Mouse (Mus musculus) liver, postnatal 0 days (tissue): ENCODE measurements at regions not wholly inside any gene's neighbourhood (a gene's known extent, or its start where the extent isn't known, plus 50 kb on each side); places are given as distances from the start of the nearest gene placed in this dataset.

Source experiments
- CTCF ChIP-seq: sonication (generic); IDR thresholded peaks from 2 replicates; pipeline ENCODE4 v1.5.1; 2016; ENCODE audit warnings: antibody characterized with exemption, low read depth
- EP300 ChIP-seq: IDR thresholded peaks from 2 replicates; pipeline ENCODE4 v1.6.1; 2016; ENCODE audit warnings: antibody characterized with exemption, low read depth, mild to moderate bottlenecking

DNA sequence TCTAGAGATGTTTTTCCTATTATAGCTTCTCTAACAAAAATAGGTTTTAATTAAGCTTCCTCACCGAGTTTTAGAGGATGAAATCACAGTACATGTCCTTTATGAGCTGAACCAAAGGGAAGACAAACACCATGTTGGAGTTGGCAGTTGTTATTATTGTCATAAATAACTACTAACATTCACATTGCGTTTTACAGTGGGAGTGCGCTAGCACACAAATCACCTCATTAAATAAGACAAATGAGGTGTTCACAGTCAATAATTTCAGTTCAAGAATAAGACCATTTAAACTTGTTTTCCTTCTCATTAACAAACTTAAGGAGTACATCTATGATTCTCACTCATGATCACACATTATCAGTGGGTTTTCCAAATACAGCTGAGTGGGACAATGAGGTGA is 96.8 kb upstream of the Ccser1 start:
- TF ChIP-seq CTCF = no peak
- no peak for TF ChIP-seq EP300
